Mouse (Mus musculus) embryonic stem cell, embryonic (primary cell): ENCODE measurements at regions not wholly inside any gene's neighbourhood (a gene's known extent, or its start where the extent isn't known, plus 50 kb on each side); places are given as distances from the start of the nearest gene placed in this dataset.

ENCODE experiments used
- CTCF ChIA-PET, 4 experiments: fragments of 300-600 bp in 2 of 4; fragments of 350-600 bp in 2 of 4; sonication (Branson Sonifier 250); formaldehyde crosslinking; loops; one replicate each; lab custom pipeline; 2022; ENCODE audit warnings: inconsistent platforms in 2 of 4; lab: Charles Lee
- POLR2A ChIA-PET, 4 experiments: fragments of 300-600 bp in 2 of 4; fragments of 350-600 bp in 2 of 4; sonication (Branson Sonifier 250); formaldehyde crosslinking; loops; one replicate each; lab custom pipeline; 2022; ENCODE audit warnings: antibody characterized with exemption in 4 of 4, inconsistent platforms in 1 of 4; lab: Charles Lee

- ChIA-PET POLR2A (no interaction called here), CTCF (no interaction called here)
Observed at GRCm38 (mm10) chrX:139392777-139393176, 59.3 kb downstream of the Trap1a start.

DNA sequence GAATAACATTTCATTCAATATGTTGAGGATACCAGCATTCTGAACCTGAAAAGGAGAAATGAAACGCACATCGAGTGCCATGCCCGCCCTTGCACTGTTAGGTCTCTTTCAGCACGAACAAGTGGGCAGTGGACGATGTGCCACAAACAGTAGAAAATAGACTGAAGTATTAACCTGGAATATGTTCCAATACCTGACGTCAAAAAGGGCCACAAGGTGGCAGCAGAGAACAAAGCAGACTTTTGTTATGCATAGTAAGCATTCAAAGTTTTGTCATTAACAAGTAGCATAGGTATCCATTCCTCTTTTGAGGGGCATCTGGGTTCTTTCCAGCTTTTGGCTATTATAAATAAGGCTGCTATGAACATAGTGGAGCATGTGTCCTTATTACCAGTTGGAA, 63.5 kb upstream of the D330045A20Rik start:
- ChIA-PET CTCF (no interaction called here), POLR2A (no interaction called here)

DNA sequence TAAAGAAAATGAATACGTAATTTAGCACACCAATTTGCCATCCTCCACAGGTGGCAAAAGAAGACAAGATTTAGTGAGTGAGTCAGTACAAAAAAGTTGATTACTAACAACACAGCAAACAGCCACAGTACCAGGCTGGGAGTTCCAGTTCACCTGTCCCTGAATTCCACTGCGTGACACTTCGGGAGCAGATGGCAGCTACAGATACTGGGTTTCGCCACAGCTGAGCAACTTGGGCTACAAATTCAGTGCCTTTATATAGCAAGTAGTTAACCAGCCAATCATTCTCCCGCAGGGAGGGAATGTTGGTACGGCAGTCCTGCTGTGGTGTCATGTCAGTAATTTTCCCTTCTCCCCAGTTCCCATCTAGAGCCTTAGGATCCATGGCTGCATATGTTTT, 60.3 kb upstream of the D330045A20Rik start:
- POLR2A ChIA-PET, result interaction anchor here in 1 of 4 experiments (0.8 kb wide), 1 partner anchor 48 kb away, joined by 3 read pairs; no protein-coding TSS in a partner anchor
- CTCF ChIA-PET, result no interaction called here

DNA sequence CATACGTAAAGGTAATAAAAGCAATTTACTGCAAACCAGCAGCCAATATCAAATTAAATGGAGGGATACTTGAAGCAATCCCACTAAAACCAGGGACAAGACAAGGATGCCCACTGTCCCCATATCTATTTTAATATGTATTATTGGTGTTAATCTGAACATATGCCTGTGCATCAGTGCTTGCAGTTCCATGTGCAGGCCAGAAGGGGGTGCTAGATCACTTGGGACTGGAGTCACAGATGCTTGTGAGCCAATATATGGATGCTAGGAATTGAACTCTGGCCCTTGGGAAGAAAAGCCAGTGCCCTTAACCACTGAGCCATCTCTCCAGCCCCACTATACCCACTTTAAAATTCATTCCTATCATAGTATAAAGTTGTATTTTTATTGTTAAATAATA, 55.9 kb upstream of the D330045A20Rik start:
- ChIA-PET POLR2A (no interaction called here), CTCF (no interaction called here)
